Mouse (Mus musculus) central nervous system, embryonic 11.5 days (tissue): Measurements from ENCODE around the gene Ap3d1. TPM values are rescaled to one million over a fixed set of nuclear protein-coding genes. Genes with fewer than 3 reads are reported as not detected.

Experiments used
- polyA plus RNA-seq: library from polyadenylated mRNA; depleted of rRNA; stranded (reverse); fragments of >200 nt; gene quantifications from 2 replicates; pipeline ENCODE4 v1.2.3, GENCODE M21; 2012; rRNA removed

The Ap3d1 gene
- 112 and 113 TPM in 2 replicates for polyA plus RNA-seq

DNA sequence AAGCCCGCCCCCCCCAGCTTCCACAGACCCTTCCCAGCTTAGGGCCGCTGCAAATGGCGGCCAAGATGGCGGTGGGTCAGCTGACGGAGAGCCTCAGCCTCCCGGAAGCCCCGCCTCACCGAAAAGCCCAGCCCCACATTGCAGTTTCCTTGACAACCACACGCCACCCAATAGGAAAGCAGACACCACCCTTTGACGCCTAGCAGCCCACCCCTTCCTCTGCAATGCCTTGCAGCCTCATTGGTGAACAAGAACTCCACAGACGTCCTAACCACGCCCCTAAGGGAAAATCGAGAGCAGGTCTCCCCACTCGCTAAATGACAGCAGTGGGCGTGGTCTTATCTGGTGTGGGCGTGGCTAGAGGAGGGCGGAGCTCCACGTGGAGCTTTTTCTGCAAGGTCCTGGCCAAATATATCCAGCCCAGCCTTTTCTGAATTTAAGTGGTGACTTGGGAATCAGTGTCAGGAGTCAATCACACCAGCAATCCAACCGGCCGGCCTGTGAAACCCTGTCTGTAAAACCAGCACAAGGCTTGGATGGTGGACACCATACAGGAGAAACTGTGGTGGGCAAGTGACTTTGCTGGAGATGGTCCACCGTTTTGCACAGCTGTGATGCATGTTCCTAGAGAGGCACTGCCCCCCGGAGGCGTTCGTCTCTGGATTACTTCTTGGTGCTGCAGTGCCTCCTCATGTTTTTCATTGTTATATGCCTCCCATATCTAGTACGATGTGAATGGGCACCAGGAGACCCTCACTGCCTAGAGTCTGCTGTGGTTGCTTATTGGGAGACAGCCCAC, at the start of gene Ap3d1:
TSS of gene Ap3d1 (minus strand) at position 85 of the 799 bp plus-strand sequence.

DNA sequence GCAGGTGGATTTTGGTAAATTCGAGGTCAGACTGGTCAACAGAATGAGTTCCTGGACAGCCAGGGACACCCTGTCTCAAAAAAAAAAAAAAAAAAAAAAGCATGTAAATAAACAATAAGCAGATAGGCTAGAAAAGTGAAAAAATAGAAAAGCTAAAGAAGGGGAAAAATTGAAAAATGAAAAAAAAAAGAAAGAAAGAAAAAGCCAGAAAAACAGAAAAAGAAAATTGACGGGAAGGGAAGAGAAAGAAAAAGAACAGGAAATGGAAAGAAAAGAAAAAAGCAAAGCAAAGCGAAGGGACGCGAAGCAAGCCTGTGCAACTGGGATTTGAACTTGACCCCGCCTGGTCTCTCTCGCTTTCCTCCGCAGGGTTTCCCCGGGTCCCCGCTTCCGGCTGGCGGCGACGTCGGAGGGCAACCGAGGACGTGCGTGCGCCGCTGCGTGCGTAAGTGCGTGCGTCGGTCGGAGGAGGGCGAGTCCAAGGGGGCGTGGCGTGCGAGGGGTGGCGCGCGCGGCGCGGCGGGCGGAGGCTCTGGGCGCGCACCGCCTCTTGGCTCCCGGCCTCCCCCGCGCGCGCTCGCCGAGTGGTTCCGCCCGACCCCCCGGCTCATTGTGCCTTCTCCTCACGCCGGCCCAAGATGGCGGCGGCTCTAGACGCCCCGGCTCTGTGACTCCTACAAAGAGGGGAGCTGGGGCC, 12.7 kb upstream of the Ap3d1 start, which contains the start of gene Dot1l:
TSS of gene Dot1l (plus strand) at position 613 of the 697 bp plus-strand sequence.

DNA sequence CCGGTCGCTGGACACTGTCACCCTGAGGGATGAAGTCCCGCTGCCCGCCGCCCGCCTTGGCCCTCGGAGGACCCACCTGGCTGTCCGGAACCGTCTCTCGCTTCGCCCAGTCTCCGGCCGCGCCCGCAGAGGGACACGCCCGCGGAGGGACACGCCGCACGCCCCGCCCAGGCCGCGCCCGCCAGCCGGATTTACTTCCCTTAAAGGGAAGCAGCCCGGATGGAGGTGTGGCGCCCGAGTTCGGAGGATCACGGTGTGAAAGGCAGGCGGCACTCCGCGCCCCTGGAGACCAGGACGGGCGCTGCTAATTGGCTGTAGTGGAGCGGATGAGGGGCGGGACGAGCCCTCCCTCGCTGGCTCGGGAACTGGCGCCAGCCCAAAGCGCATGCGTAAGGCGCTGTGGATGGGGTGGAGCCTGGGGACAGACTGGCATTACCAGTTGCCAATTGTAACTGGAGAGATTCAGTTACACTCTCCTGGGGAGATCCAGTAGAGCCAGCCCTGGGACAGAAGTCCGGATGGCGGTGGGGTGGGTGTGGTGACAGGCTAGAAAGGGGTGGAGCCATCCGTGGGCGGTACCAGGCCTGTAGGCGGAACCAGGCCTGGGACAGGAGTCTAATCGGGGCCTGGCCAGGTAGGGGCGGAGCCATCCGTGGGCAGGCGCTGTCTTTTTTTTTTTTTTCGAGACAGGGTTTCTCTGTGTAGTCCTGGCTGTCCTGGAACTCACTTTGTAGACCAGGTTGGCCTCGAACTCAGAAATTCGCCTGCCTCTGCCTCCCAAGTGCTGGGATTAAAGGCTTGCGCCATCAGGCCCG, 40.1 kb downstream of the Ap3d1 start, which contains the start of the genes Mob3a and Izumo4:
TSS of gene Mob3a (minus strand) at position 257 of the 815 bp plus-strand sequence.
TSS of gene Izumo4 (plus strand) at position 464 of the 815 bp plus-strand sequence.

DNA sequence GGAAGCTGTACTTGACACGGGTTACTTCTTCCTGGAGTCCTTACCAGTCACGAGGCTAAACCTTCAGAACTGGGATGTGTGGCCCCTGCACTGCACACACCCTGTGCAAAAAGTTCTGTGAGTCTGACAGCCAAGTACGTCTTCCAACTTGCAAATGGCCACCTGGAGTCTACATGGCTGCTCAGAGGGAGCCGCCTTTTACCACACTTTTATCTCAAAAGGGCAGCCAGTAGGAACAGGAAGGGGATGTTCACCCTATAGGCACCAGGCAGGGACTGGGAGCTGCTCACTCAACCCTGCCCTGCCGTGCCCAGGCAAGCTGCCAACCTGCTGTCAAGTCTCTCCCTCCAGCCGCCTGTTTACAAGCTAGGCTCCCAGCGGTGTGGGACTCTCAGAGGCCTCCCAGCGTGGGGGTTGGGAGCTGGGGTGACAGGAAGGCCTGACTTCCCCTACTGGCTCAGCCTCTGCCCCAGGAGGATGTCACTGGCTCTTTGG, 64.1 kb downstream of the Ap3d1 start, which contains the start of gene Mknk2:
TSS of gene Mknk2 (minus strand) at position 171 of the 495 bp plus-strand sequence.

Other genes with a start within 250 kb of the Ap3d1 start
- gene Onecut3, start 247.4 kb downstream of the Ap3d1 start, polyA plus RNA-seq: 5.6 and 6.1 TPM in 2 replicates
- 0.43 and 0.58 TPM in 2 replicates for gene Atp8b3, start 203.1 kb downstream of the Ap3d1 start, polyA plus RNA-seq
- 43.3 and 54.8 TPM in 2 replicates for gene Rexo1, start 180.7 kb downstream of the Ap3d1 start, polyA plus RNA-seq
- 10.5 and 12.0 TPM in 2 replicates for gene Klf16, start 164.9 kb downstream of the Ap3d1 start, polyA plus RNA-seq
- 97.0 and 107 TPM in 2 replicates for gene Abhd17a, start 151.9 kb downstream of the Ap3d1 start, polyA plus RNA-seq
- gene Scamp4, start 139.4 kb downstream of the Ap3d1 start, polyA plus RNA-seq: 48.7 and 54.0 TPM in 2 replicates
- 9.7 and 11.8 TPM in 2 replicates for gene Adat3, start 139.4 kb downstream of the Ap3d1 start, polyA plus RNA-seq
- 5.1 and 5.9 TPM in 2 replicates for gene Gm49322, start 136.2 kb downstream of the Ap3d1 start, polyA plus RNA-seq
- gene Csnk1g2, start 119.4 kb downstream of the Ap3d1 start, polyA plus RNA-seq: 169 and 230 TPM in 2 replicates
- 65.9 and 84.8 TPM in 2 replicates for gene Btbd2, start 85.2 kb downstream of the Ap3d1 start, polyA plus RNA-seq
- 86.7 and 103 TPM in 2 replicates for gene Mknk2, start 64.2 kb downstream of the Ap3d1 start, polyA plus RNA-seq
- gene Mob3a, start 40.3 kb downstream of the Ap3d1 start, polyA plus RNA-seq: 21.9 and 34.8 TPM in 2 replicates
- 24.8 and 32.5 TPM in 2 replicates for gene Izumo4, start 40.1 kb downstream of the Ap3d1 start, polyA plus RNA-seq
- 55.5 and 55.9 TPM in 2 replicates for gene Dot1l, start 12.9 kb upstream of the Ap3d1 start, polyA plus RNA-seq
- gene Sf3a2, start 55.9 kb upstream of the Ap3d1 start, polyA plus RNA-seq: 101 and 144 TPM in 2 replicates
- gene Plekhj1, start 56.4 kb upstream of the Ap3d1 start, polyA plus RNA-seq: 107 and 143 TPM in 2 replicates
- gene Amh, start 63.0 kb upstream of the Ap3d1 start, polyA plus RNA-seq: 1.3 and 1.4 TPM in 2 replicates
- 1.2 and 1.5 TPM in 2 replicates for gene Jsrp1, start 71.2 kb upstream of the Ap3d1 start, polyA plus RNA-seq
- gene Oaz1, start 84.4 kb upstream of the Ap3d1 start, polyA plus RNA-seq: 668 and 753 TPM in 2 replicates
- gene Lingo3, start 101.8 kb upstream of the Ap3d1 start, polyA plus RNA-seq: 0.46 and 0.48 TPM in 2 replicates
- 416 and 423 TPM in 2 replicates for gene Lsm7, start 112.9 kb upstream of the Ap3d1 start, polyA plus RNA-seq
- gene Sppl2b, start 113.0 kb upstream of the Ap3d1 start, polyA plus RNA-seq: 43.7 and 57.8 TPM in 2 replicates
- 0.01 and 0.02 TPM in 2 replicates for gene Tmprss9, start 129.6 kb upstream of the Ap3d1 start, polyA plus RNA-seq
- gene Timm13, start 158.7 kb upstream of the Ap3d1 start, polyA plus RNA-seq: 199 and 235 TPM in 2 replicates
- gene Lmnb2, start 176.0 kb upstream of the Ap3d1 start, polyA plus RNA-seq: 69.6 and 106 TPM in 2 replicates
- 12.2 and 15.1 TPM in 2 replicates for gene Gadd45b, start 187.8 kb upstream of the Ap3d1 start, polyA plus RNA-seq